Mouse (Mus musculus) CD4-positive, CD25-positive, alpha-beta regulatory T cell, adult 2 months (primary cell): ENCODE data around the gene Cdk2.
A peak's percentile ranks its signal among the peaks of the same experiment; 100 is the strongest.

Experiments
- DNase-seq: peaks from one replicate; pipeline ENCODE4 v3.0.0-alpha.2; 2012; ENCODE audit warnings: low read depth, low spot score

Cdk2 gene

GRCm38 (mm10) chr10:128703895-128704294 is 936 bp downstream of the Cdk2 start, which contains the start of gene Pmel:
Gene Pmel (plus strand): TSS chr10:128704195.
- no peak for DNase-seq

- no peak for DNase-seq
Observed at GRCm38 (mm10) chr10:128702328-128703007, 2.4 kb downstream of the Cdk2 start.

- no peak for DNase-seq
Observed at GRCm38 (mm10) chr10:128700712-128701111, 4.1 kb downstream of the Cdk2 start.

- no peak for DNase-seq
Observed at GRCm38 (mm10) chr10:128699611-128700010, 5.2 kb downstream of the Cdk2 start.

GRCm38 (mm10) chr10:128699006-128699405 is 5.8 kb downstream of the Cdk2 start:
- DNase-seq: no peak

- peak; percentile 28 for DNase-seq
Observed at GRCm38 (mm10) chr10:128697072-128697725, 7.6 kb downstream of the Cdk2 start.

- DNase-seq: peak; percentile 98
Observed at GRCm38 (mm10) chr10:128695992-128696807, 8.6 kb downstream of the Cdk2 start, which contains the start of gene Rab5b. Gene Rab5b (minus strand): TSS chr10:128696264.

- no peak for DNase-seq
Observed at GRCm38 (mm10) chr10:128695411-128695991, 9.3 kb downstream of the Cdk2 start.

GRCm38 (mm10) chr10:128674469-128675008 is 30.3 kb downstream of the Cdk2 start:
- DNase-seq: peak; percentile 78

- peak; percentile 94 for DNase-seq
Observed at GRCm38 (mm10) chr10:128673763-128674468, 30.9 kb downstream of the Cdk2 start, which contains the start of gene Suox. Gene Suox (minus strand): TSS chr10:128674073.

GRCm38 (mm10) chr10:128671148-128671547 is 33.7 kb downstream of the Cdk2 start:
- no peak for DNase-seq

- DNase-seq: peak; percentile 76
Observed at GRCm38 (mm10) chr10:128668790-128669672, 35.8 kb downstream of the Cdk2 start.

GRCm38 (mm10) chr10:128665806-128666205 is 39.0 kb downstream of the Cdk2 start:
- DNase-seq: no peak

GRCm38 (mm10) chr10:128665307-128665706 is 39.5 kb downstream of the Cdk2 start:
- peak; percentile 35 for DNase-seq

- DNase-seq: no peak
Observed at GRCm38 (mm10) chr10:128664808-128665207, 40.0 kb downstream of the Cdk2 start.

- DNase-seq: peak; percentile 29
Observed at GRCm38 (mm10) chr10:128663441-128664220, 41.2 kb downstream of the Cdk2 start.

- DNase-seq: no peak
Observed at GRCm38 (mm10) chr10:128662465-128662864, 42.4 kb downstream of the Cdk2 start.

GRCm38 (mm10) chr10:128659490-128659889 is 45.3 kb downstream of the Cdk2 start:
- no peak for DNase-seq

GRCm38 (mm10) chr10:128657844-128658243 is 47.0 kb downstream of the Cdk2 start:
- DNase-seq: no peak
